Mouse (Mus musculus): ENCODE results near the gene 4921539E11Rik. TPM values are rescaled to one million over a fixed set of nuclear protein-coding genes. Genes with fewer than 3 reads are reported as not detected.

4921539E11Rik gene
- polyA plus RNA-seq, 1 experiment: not detected

GRCm38 (mm10) chr4:103303851-103304250 is 13.2 kb upstream of the 4921539E11Rik start:
- H3K27me3 ChIP-seq (ENCODE audit: control insufficient read depth): no peaks in the 10 kb centered on the region

DNA sequence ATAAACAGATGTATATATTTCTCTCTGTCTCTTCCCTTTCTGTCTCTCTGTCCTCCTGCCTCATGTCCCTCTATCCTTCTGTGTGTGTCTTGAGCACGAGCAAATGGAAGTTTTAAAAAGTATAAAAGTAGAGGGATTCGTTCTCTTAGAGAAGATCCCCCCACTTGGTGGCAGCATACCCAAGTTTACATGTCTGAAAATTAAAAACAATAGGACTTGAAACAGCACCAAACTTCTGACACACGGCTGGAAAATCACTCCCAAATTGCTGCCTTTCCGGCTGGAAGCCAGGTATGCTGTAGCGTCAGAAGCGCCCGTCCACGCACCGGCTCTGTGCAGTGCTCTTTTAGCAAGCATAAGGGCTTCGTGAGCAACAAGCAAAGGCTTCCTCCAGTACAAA is 8.7 kb upstream of the 4921539E11Rik start:
- TF ChIP-seq TAL1 (IDR thresholded peaks at IDR 0.05; ENCODE audit: low read length) (no peak), GATA1 (IDR thresholded peaks at IDR 0.05; ENCODE audit: low read length) (no peak)

More at GRCm38 (mm10) chr4:103303851-103304250, 13.2 kb upstream of the 4921539E11Rik start:
- Histone ChIP-seq H3K4me3 (replicated peaks) (no peak overlapping the region), H3K9me3 (ENCODE audit: control insufficient read depth, low read length) (no peaks in the 10 kb centered on the region), H3K36me3 (ENCODE audit: control insufficient read depth) (no peaks in the 10 kb centered on the region), H3K4me1 (ENCODE audit: control insufficient read depth) (no peaks in the 10 kb centered on the region)
- no peak for TF ChIP-seq TAL1 (IDR thresholded peaks at IDR 0.05; ENCODE audit: low read length)
- TF ChIP-seq GATA1 (IDR thresholded peaks at IDR 0.05; ENCODE audit: low read length): no peak

DNA sequence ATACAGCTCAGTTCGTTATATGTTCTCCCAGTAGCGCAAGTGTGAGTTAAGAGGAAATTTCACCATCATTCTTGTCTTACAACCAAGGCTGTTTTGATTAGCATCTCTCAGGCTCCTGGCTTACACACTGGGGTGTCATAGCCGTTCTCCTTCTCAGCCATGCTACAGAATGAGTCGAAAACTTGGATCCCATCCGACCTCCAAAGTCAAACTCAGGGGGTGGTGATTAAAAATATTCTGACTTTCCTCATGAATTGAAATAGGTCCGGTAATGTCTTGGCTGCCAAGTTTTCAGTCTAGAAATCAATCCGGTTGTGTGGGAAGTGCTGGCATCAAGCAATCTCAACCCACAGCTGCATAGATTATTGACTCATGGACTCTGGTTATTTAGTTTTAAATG is 2.3 kb downstream of the 4921539E11Rik start:
- Histone ChIP-seq H3K4me1 (ENCODE audit: control insufficient read depth) (no peaks in the 10 kb centered on the region), H3K36me3 (ENCODE audit: control insufficient read depth) (no peaks in the 10 kb centered on the region), H3K27me3 (ENCODE audit: control insufficient read depth) (no peaks in the 10 kb centered on the region), H3K4me3 (replicated peaks) (no peak overlapping the region), H3K9me3 (ENCODE audit: control insufficient read depth, low read length) (no peaks in the 10 kb centered on the region)
- TF ChIP-seq GATA1 (IDR thresholded peaks at IDR 0.05; ENCODE audit: low read length) (no peak), TAL1 (IDR thresholded peaks at IDR 0.05; ENCODE audit: low read length) (no peak)

More for the DNA sequence above, 8.7 kb upstream of the 4921539E11Rik start:
- H3K4me1 ChIP-seq (ENCODE audit: control insufficient read depth): no peaks in the 10 kb centered on the region
- H3K27me3 ChIP-seq (ENCODE audit: control insufficient read depth): no peaks in the 10 kb centered on the region
- H3K9me3 ChIP-seq (ENCODE audit: control insufficient read depth, low read length): no peaks in the 10 kb centered on the region
- H3K36me3 ChIP-seq (ENCODE audit: control insufficient read depth): no peaks in the 10 kb centered on the region
- H3K4me3 ChIP-seq (replicated peaks): no peak overlapping the region

DNA sequence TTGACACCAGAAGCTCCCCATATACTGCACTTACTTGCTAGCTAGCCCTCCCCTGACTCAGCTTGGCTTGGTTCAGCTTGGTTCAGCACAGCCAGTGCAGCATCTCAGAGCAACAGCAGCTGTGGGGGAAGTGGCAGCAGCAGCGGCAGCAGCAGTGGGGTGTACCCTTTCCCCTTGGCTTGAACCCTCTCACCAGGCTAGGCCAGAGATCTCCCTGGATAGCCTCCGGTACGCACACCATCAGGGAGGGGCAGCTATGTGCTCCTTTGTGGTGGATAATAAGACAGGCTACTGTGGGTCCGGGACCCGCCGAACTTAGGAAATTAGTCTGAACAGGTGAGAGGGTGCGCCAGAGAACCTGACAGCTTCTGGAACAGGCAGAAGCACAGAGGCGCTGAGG is 17.6 kb downstream of the 4921539E11Rik start:
- Histone ChIP-seq H3K4me3 (replicated peaks) (no peak overlapping the region), H3K9me3 (ENCODE audit: control insufficient read depth, low read length) (peaks cover 3% of the 10 kb centered on the region; the same call in 1 of the 2 replicates), H3K4me1 (ENCODE audit: control insufficient read depth) (no peaks in the 10 kb centered on the region), H3K27me3 (ENCODE audit: control insufficient read depth) (no peaks in the 10 kb centered on the region), H3K36me3 (ENCODE audit: control insufficient read depth) (no peaks in the 10 kb centered on the region)
- no peak for TF ChIP-seq TAL1 (IDR thresholded peaks at IDR 0.05; ENCODE audit: low read length)
- TF ChIP-seq GATA1 (IDR thresholded peaks at IDR 0.05; ENCODE audit: low read length): no peak

DNA sequence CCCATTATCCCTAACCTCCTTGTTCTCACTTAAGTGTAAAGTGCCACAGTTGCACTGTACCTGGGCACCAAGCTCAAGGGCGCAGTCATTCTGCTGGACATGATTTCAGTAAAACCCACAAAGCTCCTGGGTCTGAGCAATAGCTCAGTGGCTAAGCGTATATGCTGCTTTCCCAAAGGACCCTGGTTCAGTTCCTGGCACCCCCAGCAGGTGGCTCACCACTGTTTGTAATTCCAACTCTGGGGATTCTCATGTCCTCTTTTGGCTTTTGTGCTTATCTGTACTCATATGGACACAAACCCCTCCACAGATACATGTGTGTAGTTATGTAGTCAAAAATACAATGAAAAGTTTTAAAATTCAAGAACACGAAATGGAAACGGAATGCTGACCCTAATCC is 21.3 kb downstream of the 4921539E11Rik start:
- H3K27me3 ChIP-seq (ENCODE audit: control insufficient read depth): no peaks in the 10 kb centered on the region
- H3K36me3 ChIP-seq (ENCODE audit: control insufficient read depth): no peaks in the 10 kb centered on the region
- H3K9me3 ChIP-seq (ENCODE audit: control insufficient read depth, low read length): peaks cover 3% of the 10 kb centered on the region; the same call in 1 of the 2 replicates
- no peak for TF ChIP-seq GATA1 (IDR thresholded peaks at IDR 0.05; ENCODE audit: low read length)
- no peak for TF ChIP-seq TAL1 (IDR thresholded peaks at IDR 0.05; ENCODE audit: low read length)
- no peaks in the 10 kb centered on the region for H3K4me1 ChIP-seq (ENCODE audit: control insufficient read depth)
- H3K4me3 ChIP-seq (replicated peaks): no peak overlapping the region

GRCm38 (mm10) chr4:103265166-103265565 is 25.5 kb downstream of the 4921539E11Rik start:
- no peak overlapping the region for H3K4me3 ChIP-seq (replicated peaks)
- TF ChIP-seq TAL1 (IDR thresholded peaks at IDR 0.05; ENCODE audit: low read length) (no peak), GATA1 (IDR thresholded peaks at IDR 0.05; ENCODE audit: low read length) (no peak)
- H3K4me1 ChIP-seq (ENCODE audit: control insufficient read depth): no peaks in the 10 kb centered on the region; the same call in 1 of the 2 replicates
- H3K9me3 ChIP-seq (ENCODE audit: control insufficient read depth, low read length): no peaks in the 10 kb centered on the region
- H3K36me3 ChIP-seq (ENCODE audit: control insufficient read depth): no peaks in the 10 kb centered on the region
- no peaks in the 10 kb centered on the region for H3K27me3 ChIP-seq (ENCODE audit: control insufficient read depth)

DNA sequence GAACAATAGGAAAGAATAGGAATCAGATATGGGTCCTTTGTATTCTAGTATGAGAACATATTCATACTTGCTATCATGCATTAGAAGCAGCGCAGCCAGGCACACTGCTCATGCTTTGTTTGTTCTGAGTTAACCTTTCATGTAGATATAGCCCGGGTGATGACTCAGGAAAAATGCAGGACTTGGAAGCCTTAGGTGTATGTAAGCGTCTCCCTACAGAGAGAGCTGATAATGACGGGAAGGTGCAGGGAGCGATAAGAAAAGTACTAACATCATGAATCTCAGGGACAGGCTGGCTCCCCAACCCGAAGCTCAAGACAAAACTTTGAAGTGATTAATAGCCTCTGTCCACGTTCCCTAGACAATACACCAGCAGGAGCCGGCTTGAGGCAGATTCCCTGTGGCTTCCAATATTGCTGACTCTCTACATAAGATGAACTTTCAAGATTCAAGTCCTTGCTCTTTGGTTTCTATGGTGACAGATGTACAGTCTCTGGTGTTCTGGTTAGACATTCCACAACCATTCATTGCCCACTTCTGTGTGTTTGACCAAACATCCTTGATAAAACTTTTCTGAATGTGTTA is 26.8 kb downstream of the 4921539E11Rik start:
- no peak for TF ChIP-seq TAL1 (IDR thresholded peaks at IDR 0.05; ENCODE audit: low read length)
- TF ChIP-seq GATA1 (IDR thresholded peaks at IDR 0.05; ENCODE audit: low read length): no peak
- no peaks in the 10 kb centered on the region for H3K9me3 ChIP-seq (ENCODE audit: control insufficient read depth, low read length)
- H3K4me1 ChIP-seq (ENCODE audit: control insufficient read depth): no peaks in the 10 kb centered on the region; the same call in 1 of the 2 replicates
- no peak overlapping the region for H3K4me3 ChIP-seq (replicated peaks)
- no peaks in the 10 kb centered on the region for H3K27me3 ChIP-seq (ENCODE audit: control insufficient read depth)
- H3K36me3 ChIP-seq (ENCODE audit: control insufficient read depth): no peaks in the 10 kb centered on the region

DNA sequence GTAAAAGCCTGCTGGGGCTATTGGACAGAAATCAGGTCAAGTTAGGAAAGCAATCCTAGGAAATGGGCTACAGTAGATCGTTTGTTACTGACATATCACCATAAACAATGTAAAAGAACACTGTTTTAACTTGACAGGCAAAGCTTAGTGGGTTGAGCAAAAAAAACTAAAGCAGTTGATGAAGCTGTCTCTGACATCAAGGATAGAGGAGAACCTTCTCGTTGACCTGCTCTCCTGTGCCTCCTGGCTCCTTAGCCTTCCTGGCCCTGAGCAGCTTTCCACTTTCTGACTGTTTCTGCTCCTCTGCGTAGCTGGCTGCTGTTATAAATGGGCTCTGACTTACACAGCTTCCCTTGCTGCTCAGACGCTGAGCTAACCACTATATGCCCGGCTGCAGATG is 27.3 kb downstream of the 4921539E11Rik start:
- H3K27me3 ChIP-seq (ENCODE audit: control insufficient read depth): no peaks in the 10 kb centered on the region
- no peaks in the 10 kb centered on the region; the same call in 1 of the 2 replicates for H3K4me1 ChIP-seq (ENCODE audit: control insufficient read depth)
- H3K9me3 ChIP-seq (ENCODE audit: control insufficient read depth, low read length): no peaks in the 10 kb centered on the region
- no peaks in the 10 kb centered on the region for H3K36me3 ChIP-seq (ENCODE audit: control insufficient read depth)
- no peak overlapping the region for H3K4me3 ChIP-seq (replicated peaks)
- no peak for TF ChIP-seq GATA1 (IDR thresholded peaks at IDR 0.05; ENCODE audit: low read length)
- TF ChIP-seq TAL1 (IDR thresholded peaks at IDR 0.05; ENCODE audit: low read length): no peak

GRCm38 (mm10) chr4:103258817-103259216 is 31.8 kb downstream of the 4921539E11Rik start:
- Histone ChIP-seq H3K9me3 (ENCODE audit: control insufficient read depth, low read length) (no peaks in the 10 kb centered on the region), H3K27me3 (ENCODE audit: control insufficient read depth) (no peaks in the 10 kb centered on the region), H3K4me1 (ENCODE audit: control insufficient read depth) (no peaks in the 10 kb centered on the region; the same call in 1 of the 2 replicates), H3K4me3 (replicated peaks) (no peak overlapping the region), H3K36me3 (ENCODE audit: control insufficient read depth) (no peaks in the 10 kb centered on the region)
- TF ChIP-seq TAL1 (IDR thresholded peaks at IDR 0.05; ENCODE audit: low read length) (no peak), GATA1 (IDR thresholded peaks at IDR 0.05; ENCODE audit: low read length) (no peak)
